Mouse (Mus musculus): ENCODE data around the gene Clec2d.
A peak's percentile ranks its signal among the peaks of the same experiment; 100 is the strongest.
"Not testable (repeated sequence)": the region's sequence is repeated elsewhere in the genome, so short reads cannot be mapped to it uniquely, and the experiment has no call there.

The Clec2d gene

GRCm38 (mm10) chr6:129180403-129181169 is at the start of gene Clec2d:
Gene Clec2d, plus strand, starts transcription at chr6:129180615.
- peak; percentile 3 for DNase-seq

GRCm38 (mm10) chr6:129132604-129133341 is 47.6 kb upstream of the Clec2d start:
- DNase-seq: no peak

DNA sequence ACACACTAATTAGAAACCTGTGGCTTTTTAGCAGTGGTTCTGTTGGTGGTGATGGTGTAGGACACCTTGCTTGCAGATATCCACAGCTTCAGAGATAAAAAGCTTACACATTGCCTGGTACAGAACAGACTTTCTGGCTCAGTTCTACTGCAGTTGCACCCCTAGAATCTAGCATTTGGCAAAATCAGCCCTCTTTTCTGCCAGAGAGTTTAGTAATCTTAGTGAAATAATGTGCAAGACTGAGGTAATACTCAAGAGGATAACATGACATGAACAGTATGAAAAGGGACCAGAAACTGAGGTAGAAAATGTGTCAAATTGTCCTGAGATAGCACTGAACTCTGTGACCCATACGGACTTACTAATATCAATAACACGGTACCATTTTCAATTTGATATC is 33.6 kb upstream of the Clec2d start:
- DNase-seq: no peak

DNA sequence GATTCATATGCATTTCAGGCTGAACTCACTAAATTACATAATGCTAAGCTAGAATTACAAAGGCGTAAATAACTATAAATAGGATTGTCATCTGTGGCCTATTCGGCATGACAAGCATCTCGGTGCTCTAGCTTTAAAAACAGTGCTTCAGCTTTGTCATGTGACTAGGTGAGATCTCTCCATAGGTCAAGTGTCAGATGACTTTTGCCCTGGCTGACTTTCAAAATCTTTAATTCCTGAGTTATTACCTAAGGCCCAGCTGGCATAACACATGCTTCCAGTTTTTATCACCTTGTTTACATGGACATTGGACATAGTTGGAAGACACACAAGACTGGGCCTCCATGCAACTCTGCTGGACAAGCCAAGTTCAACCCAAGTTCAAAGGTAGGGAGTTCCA is 20.3 kb upstream of the Clec2d start:
- DNase-seq: no peak

DNA sequence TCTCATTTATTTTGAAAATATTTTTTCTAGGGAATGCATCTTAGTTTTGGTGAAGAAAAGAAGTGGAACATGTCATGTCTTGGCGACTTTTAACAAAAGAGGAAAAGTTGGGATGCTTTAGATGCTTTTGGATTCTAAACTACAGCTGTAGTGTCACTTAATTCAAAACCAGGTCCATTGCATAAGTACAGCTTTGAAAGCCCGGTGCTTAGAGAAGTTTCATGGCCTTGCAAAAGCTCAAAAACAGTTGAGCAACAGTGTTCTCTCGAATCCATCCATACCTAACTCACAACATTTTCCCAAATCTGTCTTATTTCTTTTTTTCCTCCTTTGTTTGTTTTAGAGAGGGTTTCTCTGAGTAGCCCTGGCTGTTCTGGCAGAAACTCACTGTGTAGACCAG is 19.3 kb upstream of the Clec2d start:
- DNase-seq: no peak

- no peak for DNase-seq
Measured at GRCm38 (mm10) chr6:129161951-129162350, 18.5 kb upstream of the Clec2d start.

DNA sequence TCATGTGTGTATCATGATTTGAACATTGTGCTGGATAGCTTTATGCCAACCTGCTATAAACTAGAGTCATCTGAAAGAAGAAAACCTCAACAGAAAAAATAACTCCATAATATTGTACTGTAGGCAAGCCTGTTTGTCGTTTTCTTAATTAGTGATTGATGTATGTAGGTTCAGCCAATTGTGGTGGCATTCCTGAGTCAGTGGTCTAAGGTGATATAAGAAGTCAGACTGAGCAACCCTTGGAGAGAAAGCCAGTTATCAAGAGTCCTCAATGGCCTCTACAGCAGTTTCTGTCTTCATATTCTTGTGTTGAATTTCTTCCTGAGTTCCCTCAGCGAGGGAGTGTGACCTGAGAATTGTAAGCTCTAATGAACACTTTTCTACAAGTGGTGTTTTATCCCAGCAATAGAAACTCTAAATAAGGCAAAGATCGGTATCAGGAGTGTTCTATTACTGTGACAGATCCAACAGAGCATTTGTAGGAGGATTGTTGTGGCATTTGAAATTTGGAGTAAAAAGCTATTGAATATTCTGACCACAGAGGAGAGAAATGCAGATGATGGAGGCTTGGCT is 17.7 kb upstream of the Clec2d start:
- DNase-seq: no peak

DNA sequence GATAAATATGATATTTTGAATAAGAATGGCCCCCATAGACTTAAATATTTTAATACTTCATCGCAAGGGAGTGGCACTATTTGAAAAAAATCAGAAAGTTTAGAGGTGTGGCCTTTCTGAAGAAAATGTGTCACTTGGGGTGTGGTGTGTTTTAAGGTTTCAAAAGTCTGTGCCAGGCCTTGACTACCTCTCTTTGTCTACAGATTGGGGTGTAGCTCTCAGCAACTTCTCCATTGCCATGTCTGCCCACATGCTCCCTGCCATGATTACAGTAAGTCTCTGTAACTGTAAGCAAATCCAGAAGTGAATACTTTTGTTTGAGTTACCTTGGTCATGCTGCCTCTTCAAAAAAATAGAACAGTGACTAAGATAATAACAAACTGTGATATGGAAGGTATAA is 16.8 kb upstream of the Clec2d start:
- no peak for DNase-seq

DNA sequence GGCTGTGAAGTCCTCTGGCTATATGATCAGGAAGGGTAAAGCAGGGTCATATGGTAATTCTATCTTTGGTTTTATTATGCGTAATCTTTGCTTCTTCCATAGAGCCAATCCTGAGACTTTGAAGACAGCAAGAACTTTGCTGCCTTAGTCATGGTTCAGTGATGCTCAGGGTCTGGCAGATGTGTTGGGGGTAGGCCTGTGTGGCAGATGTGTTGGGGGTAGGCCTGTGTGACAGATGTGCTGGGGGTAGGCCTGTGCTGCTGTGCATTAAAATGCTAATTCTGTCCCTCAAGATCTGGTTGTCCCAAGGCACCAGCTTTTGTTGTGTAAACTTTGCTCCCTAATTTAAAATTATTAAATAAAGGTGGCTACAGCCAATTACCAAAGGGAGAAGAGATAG is 9.5 kb upstream of the Clec2d start:
- no peak for DNase-seq

- no peak for DNase-seq
Measured at GRCm38 (mm10) chr6:129171675-129172074, 8.7 kb upstream of the Clec2d start.

- no peak for DNase-seq
Measured at GRCm38 (mm10) chr6:129174836-129175235, 5.6 kb upstream of the Clec2d start.

DNA sequence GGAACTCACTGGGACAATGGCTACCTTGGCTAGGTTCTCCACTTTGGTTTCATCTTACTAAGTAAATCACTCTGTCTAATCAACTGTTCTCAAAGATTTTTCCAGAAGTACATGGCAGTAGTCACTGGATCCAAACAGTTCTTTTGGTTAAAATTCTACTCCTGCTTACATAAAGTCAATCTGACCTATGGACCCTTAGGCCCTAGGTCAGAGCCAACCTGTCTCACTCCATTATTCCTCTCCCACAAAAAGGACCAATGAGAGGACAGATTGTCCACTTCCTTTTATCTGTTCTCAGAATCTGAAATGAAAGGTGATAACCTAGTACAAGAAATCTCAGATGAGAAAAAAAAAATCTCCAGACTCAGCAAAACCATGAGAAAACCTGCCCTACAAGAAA is 4.8 kb upstream of the Clec2d start:
- DNase-seq: no peak

DNA sequence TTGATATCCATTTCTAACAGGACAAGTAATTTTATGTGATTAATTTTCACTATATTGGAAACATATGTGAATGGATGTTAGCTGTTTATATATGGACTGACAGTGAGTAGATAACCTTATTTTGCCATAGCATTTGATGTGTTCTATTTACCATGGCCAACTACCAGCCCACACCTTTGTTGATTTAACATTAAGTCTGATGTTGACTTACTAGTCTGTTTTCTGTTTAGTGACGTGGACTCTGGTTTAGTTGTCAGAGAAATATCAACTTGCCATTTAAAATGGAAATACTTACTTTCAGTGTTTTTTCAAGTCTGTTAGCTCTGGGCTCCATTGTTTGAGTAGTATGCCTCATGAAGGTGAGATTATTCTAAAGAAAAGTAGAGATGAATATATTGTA is 3.8 kb upstream of the Clec2d start:
- no peak for DNase-seq

DNA sequence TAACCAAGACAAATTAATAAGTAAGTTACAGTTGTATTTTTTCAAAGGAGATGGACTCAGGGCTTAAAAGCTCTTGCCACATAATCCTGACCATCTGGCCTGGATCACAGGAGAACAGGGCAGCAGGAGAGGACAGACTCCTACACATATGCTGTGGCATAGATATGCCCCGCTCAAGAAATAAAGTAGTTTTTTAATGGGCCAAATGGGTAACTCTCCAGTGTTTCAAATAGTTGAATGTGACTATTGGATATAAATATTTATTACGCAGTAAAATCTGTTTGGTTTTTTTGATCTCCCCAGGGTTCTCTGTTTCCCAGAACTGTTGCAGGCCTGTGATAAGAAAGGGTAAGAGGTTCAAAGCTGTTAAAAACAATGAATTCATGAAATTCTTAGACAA is 1.1 kb upstream of the Clec2d start:
- DNase-seq: no peak

DNA sequence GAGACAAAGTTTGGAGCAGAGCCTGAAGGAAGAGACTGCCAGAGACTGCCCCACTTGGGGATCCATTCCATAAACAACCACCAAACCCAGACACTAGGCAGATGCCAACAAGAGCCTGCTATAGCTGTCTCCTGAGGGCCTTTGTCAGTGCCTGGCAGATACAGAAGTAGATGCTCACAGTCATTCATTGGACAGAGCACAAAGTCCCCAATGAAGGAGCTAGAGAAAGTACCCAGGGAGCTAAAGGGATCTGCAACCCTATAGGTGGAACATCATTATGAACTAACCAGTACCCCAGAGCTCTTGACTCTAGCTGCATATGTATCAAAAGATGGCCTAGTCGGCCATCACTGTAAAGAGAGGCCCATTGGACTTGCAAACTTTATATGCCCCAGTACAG is 584 bp upstream of the Clec2d start:
- not testable (repeated sequence) for DNase-seq

GRCm38 (mm10) chr6:129181249-129181648 is 834 bp downstream of the Clec2d start:
- no peak for DNase-seq

DNA sequence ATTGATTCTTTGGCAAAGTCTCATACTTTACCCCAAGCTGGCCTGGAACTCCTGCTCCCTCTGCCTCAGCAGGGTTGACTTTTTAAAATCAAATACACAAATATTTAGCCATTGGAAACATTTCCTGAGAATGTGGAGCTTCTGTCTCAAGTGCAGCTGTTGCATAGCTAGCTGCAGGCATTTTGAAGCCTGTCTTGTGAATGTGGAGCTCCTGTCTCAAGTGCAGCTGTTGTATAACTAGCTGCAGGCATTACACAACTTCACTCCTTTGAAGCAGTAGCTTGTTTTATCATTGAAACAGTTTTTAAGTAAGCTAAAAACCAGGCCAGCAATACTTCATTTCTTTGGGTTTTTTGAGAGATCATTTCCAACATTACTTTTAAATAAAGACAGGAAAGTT is 1.3 kb downstream of the Clec2d start:
- DNase-seq: no peak

GRCm38 (mm10) chr6:129182518-129182917 is 2.1 kb downstream of the Clec2d start:
- DNase-seq: no peak

- not testable (repeated sequence) for DNase-seq
Measured at GRCm38 (mm10) chr6:129184001-129184400, 3.6 kb downstream of the Clec2d start.

DNA sequence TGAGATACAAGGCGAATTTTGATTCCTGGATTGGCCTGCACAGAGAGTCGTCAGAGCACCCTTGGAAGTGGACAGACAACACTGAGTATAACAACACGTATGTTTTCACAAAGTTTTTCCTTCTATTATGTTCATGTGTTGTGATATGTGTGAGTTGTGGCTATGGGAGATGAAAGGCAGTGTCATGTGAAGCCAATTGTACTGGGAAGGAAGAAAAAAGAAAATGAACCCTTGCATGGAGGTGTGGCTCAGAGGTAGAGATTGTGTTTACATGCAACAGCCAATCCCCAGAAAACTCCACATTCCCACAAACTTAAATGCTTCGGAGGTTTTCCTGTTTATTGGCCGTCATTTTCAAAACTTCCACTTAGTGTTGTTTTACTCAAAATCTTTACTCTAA is 4.4 kb downstream of the Clec2d start:
- no peak for DNase-seq

- DNase-seq: no peak
Measured at GRCm38 (mm10) chr6:129186022-129186421, 5.6 kb downstream of the Clec2d start.

- DNase-seq: no peak
Measured at GRCm38 (mm10) chr6:129186457-129187199, 6.2 kb downstream of the Clec2d start.

DNA sequence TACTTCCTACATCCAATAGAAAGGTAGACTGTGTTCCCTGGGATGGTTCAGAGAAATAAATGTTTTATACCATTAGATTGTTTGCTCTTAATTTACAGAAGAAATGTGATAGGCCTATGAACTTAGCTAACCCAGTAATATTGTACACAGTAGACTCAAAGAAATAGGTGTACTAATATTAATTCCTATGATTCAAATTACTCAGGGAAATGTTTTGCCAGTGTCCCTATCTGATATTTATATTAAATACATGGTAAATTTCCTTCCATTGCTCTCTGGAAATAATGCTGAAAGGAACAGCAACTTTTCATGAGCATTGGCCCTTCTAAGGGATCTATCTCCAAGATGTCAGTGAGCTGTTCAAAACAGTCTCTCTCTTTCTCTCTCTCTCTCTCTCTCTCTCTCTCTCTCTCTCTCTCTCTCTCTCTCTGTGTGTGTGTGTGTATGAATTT is 6.8 kb downstream of the Clec2d start:
- DNase-seq: no peak

All from cerebellum, adult 11-12 months (tissue).